Mouse (Mus musculus): ENCODE measurements around the gene Wbp4. TPM values are rescaled to one million over a fixed set of nuclear protein-coding genes. Genes with fewer than 3 reads are reported as not detected.
A peak's percentile ranks its signal among the peaks of the same experiment; 100 is the strongest.

The Wbp4 gene
- polyA plus RNA-seq, 1 experiment = 22.6 TPM

DNA sequence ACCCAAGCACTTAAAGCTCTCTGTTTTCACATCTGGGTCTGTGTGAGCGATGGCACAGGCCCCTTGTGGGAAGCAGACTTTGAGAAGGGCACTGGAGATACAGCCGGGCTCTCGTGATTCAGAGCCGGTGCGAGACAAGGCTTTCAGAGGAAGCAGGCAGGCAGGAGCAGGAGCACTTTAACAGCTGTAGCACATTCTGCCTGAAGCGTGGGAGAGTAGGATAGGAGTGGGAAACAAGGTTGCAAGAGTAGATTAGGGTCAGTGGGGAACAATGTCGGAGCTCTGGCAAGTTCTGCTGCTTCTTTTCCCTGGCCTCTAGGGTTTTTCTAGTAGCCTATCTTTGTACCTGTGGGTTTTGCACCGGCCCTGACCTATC, 5.3 kb upstream of the Wbp4 start:
- no peak for TF ChIP-seq POLR2A (IDR thresholded peaks at IDR 0.05; ENCODE audit: borderline replicate concordance, control insufficient read depth, low read depth, low read length)
- TF ChIP-seq CTCF (IDR thresholded peaks at IDR 0.05; ENCODE audit: control insufficient read depth, insufficient read depth, low read length) = no peak
- no peak overlapping the region for H3K4me3 ChIP-seq (replicated peaks; ENCODE audit: control insufficient read depth, low read depth, low read length)
- peak overlapping the region; percentile 32; the same call in 1 of the 2 replicates for H3K27ac ChIP-seq (ENCODE audit: control insufficient read depth, insufficient read depth, low read depth, low read length, poor library complexity)
- 39% methylated on average over 8 of the region's 8 CpGs for WGBS
- H3K4me1 ChIP-seq (ENCODE audit: control insufficient read depth, insufficient read depth, low read length) = peaks cover 1% of the 10 kb centered on the region

- TF ChIP-seq POLR2A (IDR thresholded peaks at IDR 0.05; ENCODE audit: borderline replicate concordance, control insufficient read depth, low read depth, low read length) (no peak), CTCF (IDR thresholded peaks at IDR 0.05; ENCODE audit: control insufficient read depth, insufficient read depth, low read length) (no peak)
- 0 out of 2 replicates have a peak overlapping the region, but pooled peaks have one; percentile 29 for H3K27ac ChIP-seq (ENCODE audit: control insufficient read depth, insufficient read depth, low read depth, low read length, poor library complexity)
- WGBS = 64% methylated on average over 8 of the region's 8 CpGs
- H3K4me1 ChIP-seq (ENCODE audit: control insufficient read depth, insufficient read depth, low read length) = peaks cover 1% of the 10 kb centered on the region
- peak overlapping the region; percentile 45 for H3K4me3 ChIP-seq (replicated peaks; ENCODE audit: control insufficient read depth, low read depth, low read length)
These were observed 2.3 kb upstream of the Wbp4 start for GRCm38 (mm10) chr14:79483611-79484120.

GRCm38 (mm10) chr14:79482747-79483355, 1.5 kb upstream of the Wbp4 start:
- 0 out of 2 replicates have a peak overlapping the region, but pooled peaks have one; percentile 14 for H3K27ac ChIP-seq (ENCODE audit: control insufficient read depth, insufficient read depth, low read depth, low read length, poor library complexity)
- peaks cover 1% of the 10 kb centered on the region for H3K4me1 ChIP-seq (ENCODE audit: control insufficient read depth, insufficient read depth, low read length)
- WGBS = 37% methylated on average over 15 of the region's 15 CpGs
- TF ChIP-seq CTCF (IDR thresholded peaks at IDR 0.05; ENCODE audit: control insufficient read depth, insufficient read depth, low read length) (no peak), POLR2A (IDR thresholded peaks at IDR 0.05; ENCODE audit: borderline replicate concordance, control insufficient read depth, low read depth, low read length) (no peak)
- H3K4me3 ChIP-seq (replicated peaks; ENCODE audit: control insufficient read depth, low read depth, low read length) = peak overlapping the region; percentile 53

DNA sequence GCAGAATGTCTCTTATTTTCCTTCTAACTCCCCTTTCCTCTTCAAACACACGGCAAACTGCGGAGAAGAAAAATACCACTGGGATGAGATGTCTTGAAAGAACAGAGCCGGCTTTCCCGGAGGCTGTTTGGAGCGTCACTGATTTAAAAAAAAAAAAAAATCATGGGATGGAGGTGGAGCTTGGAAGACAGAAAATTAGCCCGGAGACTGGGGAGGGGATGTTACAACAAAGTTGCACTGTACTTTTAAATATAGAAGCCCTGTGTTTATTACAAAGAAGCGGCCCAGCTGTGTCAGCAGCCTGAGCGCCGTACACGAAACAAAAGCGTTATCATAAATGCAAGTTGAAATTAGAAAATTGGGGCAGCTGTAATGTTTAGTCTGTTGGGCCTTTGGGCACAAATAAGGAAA, 936 bp upstream of the Wbp4 start:
- peak overlapping the region; percentile 100 for H3K27ac ChIP-seq (ENCODE audit: control insufficient read depth, insufficient read depth, low read depth, low read length, poor library complexity)
- WGBS = under 1% methylated on average over 11 of the region's 11 CpGs
- no peaks in the 10 kb centered on the region; the same call in none of the 2 replicates for H3K4me1 ChIP-seq (ENCODE audit: control insufficient read depth, insufficient read depth, low read length)
- TF ChIP-seq CTCF (IDR thresholded peaks at IDR 0.05; ENCODE audit: control insufficient read depth, insufficient read depth, low read length) (no peak), POLR2A (IDR thresholded peaks at IDR 0.05; ENCODE audit: borderline replicate concordance, control insufficient read depth, low read depth, low read length) (no peak)
- H3K4me3 ChIP-seq (replicated peaks; ENCODE audit: control insufficient read depth, low read depth, low read length) = peak overlapping the region; percentile 100

- WGBS = under 1% methylated on average over 93 of the region's 96 CpGs
- peak within 1 kb of the TSS; percentile 100 for H3K27ac ChIP-seq (ENCODE audit: control insufficient read depth, insufficient read depth, low read depth, low read length, poor library complexity)
- peak within 1 kb of the TSS; percentile 100 for H3K4me3 ChIP-seq (replicated peaks; ENCODE audit: control insufficient read depth, low read depth, low read length)
- TF ChIP-seq CTCF (IDR thresholded peaks at IDR 0.05; ENCODE audit: control insufficient read depth, insufficient read depth, low read length) = no peak
- TF ChIP-seq POLR2A (IDR thresholded peaks at IDR 0.05; ENCODE audit: borderline replicate concordance, control insufficient read depth, low read depth, low read length) = peak; percentile 80
- no peaks in the 10 kb centered on the region; the same call in 1 of the 2 replicates for H3K4me1 ChIP-seq (ENCODE audit: control insufficient read depth, insufficient read depth, low read length)
These were observed 539 bp downstream of the Wbp4 start, which contains the start of gene Elf1 for GRCm38 (mm10) chr14:79480624-79481338. Elf1 (plus strand) TSS chr14:79481194.

DNA sequence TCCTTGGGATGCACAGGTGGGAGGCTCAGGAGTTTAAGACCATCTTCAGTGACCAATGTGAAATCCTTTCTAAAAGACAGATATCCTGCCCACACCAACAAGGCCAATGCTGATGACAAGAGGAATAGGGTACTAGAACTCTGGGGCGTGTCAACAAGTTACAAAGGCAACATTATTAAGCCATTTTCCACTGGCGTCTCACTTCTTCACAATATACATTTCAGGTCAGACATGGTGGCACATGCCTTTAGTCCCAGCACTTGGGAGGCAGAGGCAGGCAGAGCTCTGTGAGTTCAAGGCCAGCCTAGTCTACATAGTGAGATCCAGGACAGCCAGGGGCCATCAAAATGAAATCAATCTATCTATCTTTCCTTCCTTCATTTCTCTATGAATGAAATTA, 7.9 kb downstream of the Wbp4 start:
- WGBS = 88% methylated on average over 2 of the region's 2 CpGs
- H3K27ac ChIP-seq (ENCODE audit: control insufficient read depth, insufficient read depth, low read depth, low read length, poor library complexity) = no peak overlapping the region
- H3K4me1 ChIP-seq (ENCODE audit: control insufficient read depth, insufficient read depth, low read length) = no peaks in the 10 kb centered on the region
- H3K4me3 ChIP-seq (replicated peaks; ENCODE audit: control insufficient read depth, low read depth, low read length) = no peak overlapping the region
- TF ChIP-seq CTCF (IDR thresholded peaks at IDR 0.05; ENCODE audit: control insufficient read depth, insufficient read depth, low read length) (no peak), POLR2A (IDR thresholded peaks at IDR 0.05; ENCODE audit: borderline replicate concordance, control insufficient read depth, low read depth, low read length) (no peak)

- TF ChIP-seq CTCF (IDR thresholded peaks at IDR 0.05; ENCODE audit: control insufficient read depth, insufficient read depth, low read length) (peak; percentile 76), POLR2A (IDR thresholded peaks at IDR 0.05; ENCODE audit: borderline replicate concordance, control insufficient read depth, low read depth, low read length) (no peak)
- Histone ChIP-seq H3K4me3 (replicated peaks; ENCODE audit: control insufficient read depth, low read depth, low read length) (no peak overlapping the region), H3K4me1 (ENCODE audit: control insufficient read depth, insufficient read depth, low read length) (no peaks in the 10 kb centered on the region), H3K27ac (ENCODE audit: control insufficient read depth, insufficient read depth, low read depth, low read length, poor library complexity) (no peak overlapping the region)
- WGBS = 21% methylated on average over 3 of the region's 3 CpGs
These were observed 13.7 kb downstream of the Wbp4 start for GRCm38 (mm10) chr14:79467621-79468020.

DNA sequence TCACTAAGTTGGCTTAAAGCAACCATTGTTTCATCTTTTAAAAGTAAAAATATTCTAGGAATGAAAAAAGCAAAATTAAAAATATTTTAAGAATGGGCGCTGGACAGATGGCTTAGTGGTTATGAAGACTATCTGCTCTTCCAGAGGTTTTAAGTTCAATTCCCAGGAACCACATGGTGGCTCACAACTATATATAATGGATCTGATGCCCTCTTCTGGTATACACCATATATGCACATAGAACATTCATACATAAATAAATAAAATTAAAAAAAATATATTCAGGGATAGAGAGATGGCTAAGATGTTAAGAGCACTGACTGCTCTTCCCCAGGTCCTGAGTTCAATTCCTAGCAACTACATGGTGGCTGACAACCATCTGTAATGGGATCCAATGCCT, 15.7 kb downstream of the Wbp4 start:
- WGBS = 84% methylated on average over 1 of the region's 1 CpGs

More for the DNA sequence above, 15.7 kb downstream of the Wbp4 start:
- H3K27ac ChIP-seq (ENCODE audit: control insufficient read depth, insufficient read depth, low read depth, low read length, poor library complexity) = no peak overlapping the region
- H3K4me1 ChIP-seq (ENCODE audit: control insufficient read depth, insufficient read depth, low read length) = peaks cover 3% of the 10 kb centered on the region
- no peak overlapping the region for H3K4me3 ChIP-seq (replicated peaks; ENCODE audit: control insufficient read depth, low read depth, low read length)
- no peak for TF ChIP-seq CTCF (IDR thresholded peaks at IDR 0.05; ENCODE audit: control insufficient read depth, insufficient read depth, low read length)
- TF ChIP-seq POLR2A (IDR thresholded peaks at IDR 0.05; ENCODE audit: borderline replicate concordance, control insufficient read depth, low read depth, low read length) = no peak
